Mouse (Mus musculus) lung, adult 2 months (tissue): ENCODE measurements at regions not wholly inside any gene's neighbourhood (a gene's known extent, or its start where the extent isn't known, plus 50 kb on each side); places are given as distances from the start of the nearest gene placed in this dataset.

Source experiments
- DNase-seq: peaks from one replicate; pipeline ENCODE4 v3.0.0; 2022
- H3K4me1 ChIP-seq: fragments of 200-500 bp; 2 replicates; pipeline ENCODE4 v1.6.1; 2011; ENCODE audit warnings: low read length; ENCODE audit not compliant: control insufficient read depth, insufficient read depth
- H3K4me3 ChIP-seq: fragments of 200-500 bp; replicated peaks from 2 replicates; pipeline ENCODE3; 2011; ENCODE audit warnings: low read depth, mild to moderate bottlenecking, control low read depth, low read length; ENCODE audit errors: extremely low read depth
- CTCF ChIP-seq: fragments of 200-500 bp; IDR thresholded peaks from 2 replicates; pipeline ENCODE4 v1.5.1; 2011; ENCODE audit warnings: mild to moderate bottlenecking, low read length, control low read depth; ENCODE audit not compliant: insufficient read depth
- POLR2A ChIP-seq: fragments of 200-500 bp; IDR thresholded peaks from 2 replicates; pipeline ENCODE4 v1.6.1; 2011; ENCODE audit warnings: low read depth, mild to moderate bottlenecking, control low read depth, low read length, borderline replicate concordance; ENCODE audit errors: extremely low read depth
- WGBS: fragments of 180-500 bp; shearing (Covaris S2); methylation state at CpG from one replicate; pipeline ENCODE4 v1.1.7; 2018; 5-methylcytosine and 5-hydroxymethylcytosine counted together

DNA sequence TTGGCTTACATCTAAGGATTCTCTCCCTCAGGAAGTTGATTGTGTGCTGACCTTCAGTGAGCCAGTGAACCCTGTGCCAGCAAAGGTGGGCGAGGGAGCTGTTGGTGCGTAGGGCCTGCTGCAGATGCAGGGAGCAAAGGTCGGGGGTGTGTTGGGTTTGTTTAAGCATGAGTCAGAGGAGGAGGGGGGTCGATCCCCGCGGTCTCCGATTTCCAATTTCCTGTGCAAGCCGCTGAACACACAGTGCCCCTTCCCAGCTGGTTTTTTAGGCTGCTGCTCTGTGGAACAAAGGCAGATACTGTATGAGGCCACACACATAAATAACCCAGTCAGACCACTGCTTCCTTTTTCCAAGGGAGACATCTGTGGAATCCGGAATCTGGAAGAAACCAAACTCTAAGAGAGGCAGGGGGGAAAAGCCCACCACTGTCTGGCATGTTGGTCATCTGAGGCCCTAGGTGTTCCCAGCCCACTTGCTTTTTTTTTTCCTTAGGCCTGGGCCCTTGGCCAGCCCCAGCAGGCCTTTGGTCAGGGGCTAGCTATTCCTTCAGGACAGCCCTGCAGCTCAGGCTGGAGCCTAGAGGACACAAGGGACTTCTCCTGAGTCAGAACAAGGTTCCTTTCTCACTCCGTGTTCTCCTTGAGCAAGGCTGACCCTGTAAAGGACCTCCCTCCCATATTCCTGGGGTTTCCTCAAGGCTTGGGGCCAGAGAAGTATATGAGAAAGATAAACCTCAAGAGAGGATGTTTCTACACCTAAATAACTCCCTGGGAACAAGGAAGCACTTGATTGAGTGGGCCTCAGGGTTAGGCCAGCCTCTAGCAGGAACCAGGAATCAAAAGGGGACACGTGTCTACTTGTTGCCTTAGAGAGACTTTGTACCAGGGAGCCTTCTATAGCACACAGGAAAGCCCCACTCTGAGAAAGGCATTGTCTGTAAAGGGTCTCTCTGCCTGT is 119.0 kb downstream of the Tomm20 start:
- TF ChIP-seq CTCF (no peak), POLR2A (no peak)
- 8% methylated on average over 11 of the region's 11 CpGs for WGBS
- DNase-seq, result peak; percentile 59
- Histone ChIP-seq H3K4me1 (peaks cover 38% of the 10 kb centered on the region), H3K4me3 (no peak overlapping the region)

DNA sequence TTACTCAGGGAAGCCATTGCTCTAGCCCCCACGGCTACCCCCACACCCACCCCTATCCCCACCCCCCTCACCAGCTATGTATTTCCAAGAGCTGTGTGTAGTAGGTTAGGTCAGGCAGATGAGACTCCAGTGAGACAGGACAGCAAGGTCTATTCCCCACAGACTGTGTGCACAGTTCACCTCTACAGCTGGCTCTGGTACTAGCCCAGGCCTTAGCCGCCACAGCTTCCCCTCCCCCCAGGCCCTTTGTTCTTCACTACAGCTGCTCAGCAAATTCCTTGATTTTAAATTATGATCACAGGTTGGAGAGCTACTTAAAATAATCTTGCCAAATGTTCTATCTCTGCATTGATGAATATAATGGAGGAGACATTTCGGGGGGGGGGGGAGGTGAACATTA is 119.8 kb downstream of the Tomm20 start:
- WGBS, result 37% methylated on average over 3 of the region's 3 CpGs
- no peak for DNase-seq
- TF ChIP-seq POLR2A (no peak), CTCF (no peak)
- Histone ChIP-seq H3K4me3 (no peak overlapping the region), H3K4me1 (peaks cover 36% of the 10 kb centered on the region)

DNA sequence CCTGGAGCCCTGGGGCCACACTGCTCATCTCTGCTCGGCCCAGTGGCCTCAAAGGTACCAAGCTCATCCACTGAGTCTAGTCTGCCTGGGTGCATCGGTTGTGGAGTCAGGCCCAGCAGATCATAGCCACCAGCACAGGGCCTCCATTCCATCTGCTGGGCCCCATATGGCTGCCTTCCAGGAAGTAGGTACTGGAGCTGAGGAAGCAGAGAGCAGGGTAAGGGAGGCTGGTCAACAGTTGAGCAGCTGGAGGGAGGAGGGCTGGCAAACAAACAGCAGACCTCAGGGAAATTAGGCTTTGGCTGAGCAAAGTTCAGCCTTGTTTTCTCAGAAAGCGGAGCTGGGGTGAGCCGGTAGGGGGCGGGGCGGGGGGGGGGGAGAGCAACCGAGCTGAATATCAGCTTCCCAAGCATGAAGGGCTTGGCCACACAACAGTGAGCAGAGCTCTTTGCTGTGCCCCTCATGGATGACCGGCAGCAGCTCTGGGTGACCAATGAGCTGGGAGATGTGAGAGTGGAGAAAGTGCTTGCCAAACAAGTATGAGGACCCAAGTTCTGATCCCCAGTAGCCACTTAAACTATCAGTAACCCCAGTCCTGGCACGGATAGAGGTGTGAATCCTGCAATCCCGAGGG is 121.0 kb downstream of the Tomm20 start:
- TF ChIP-seq POLR2A (no peak), CTCF (no peak)
- DNase-seq, result no peak
- no peak overlapping the region for H3K4me3 ChIP-seq
- peaks cover 26% of the 10 kb centered on the region for H3K4me1 ChIP-seq
- 40% methylated on average over 10 of the region's 10 CpGs for WGBS

DNA sequence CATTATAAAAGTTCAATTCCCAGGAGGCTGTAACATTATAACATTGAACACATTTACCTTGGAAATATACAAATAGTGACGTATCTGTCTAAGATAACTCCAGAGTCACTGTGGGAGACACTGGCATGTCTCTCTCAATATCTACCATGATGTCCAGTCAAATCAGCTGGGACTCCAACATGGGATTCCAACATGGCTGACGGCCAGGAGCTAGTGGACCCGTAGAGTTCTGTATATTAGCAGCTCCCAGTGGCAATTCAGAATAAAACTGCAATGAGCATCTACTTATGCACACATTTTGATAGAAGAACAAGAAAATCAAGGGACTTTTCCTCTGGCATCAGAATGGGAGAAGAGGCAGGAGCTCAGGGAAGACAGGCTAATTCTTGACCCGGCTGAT is 123.4 kb downstream of the Tomm20 start:
- TF ChIP-seq CTCF (no peak), POLR2A (no peak)
- peaks cover 17% of the 10 kb centered on the region for H3K4me1 ChIP-seq
- no peak for DNase-seq

DNA sequence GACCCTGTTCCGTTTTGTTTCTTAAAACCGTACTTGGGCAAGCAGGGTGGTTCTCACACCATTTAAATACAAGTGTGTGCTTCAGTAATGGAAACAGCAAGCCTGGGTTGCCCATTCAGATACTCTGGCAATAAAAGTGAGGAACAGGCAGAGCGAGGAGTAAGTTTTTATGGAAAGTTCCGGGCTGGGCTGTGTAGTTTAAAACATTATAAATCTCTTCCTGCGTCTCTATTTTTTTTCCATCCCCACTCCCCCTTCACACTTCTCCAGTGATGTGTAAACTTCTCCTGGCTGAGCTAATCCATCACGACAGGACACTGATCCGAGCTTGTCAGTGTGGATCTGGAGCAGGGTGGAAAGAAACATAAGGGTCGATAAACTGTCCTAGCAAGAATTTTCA is 124.4 kb downstream of the Tomm20 start:
- TF ChIP-seq POLR2A (no peak), CTCF (no peak)
- DNase-seq, result no peak
- Histone ChIP-seq H3K4me3 (no peak overlapping the region), H3K4me1 (peaks cover 8% of the 10 kb centered on the region)
- 46% methylated on average over 8 of the region's 8 CpGs for whole genome bisulfite sequencing

More for the DNA sequence above, 123.4 kb downstream of the Tomm20 start:
- H3K4me3 ChIP-seq, result no peak overlapping the region
- 96% methylated on average over 4 of the region's 4 CpGs for WGBS

- Histone ChIP-seq H3K4me1 (peaks cover 3% of the 10 kb centered on the region), H3K4me3 (no peak overlapping the region)
- 91% methylated on average over 2 of the region's 2 CpGs for WGBS
- no peak for DNase-seq
- TF ChIP-seq CTCF (no peak), POLR2A (no peak)
These were observed 125.1 kb downstream of the Tomm20 start for GRCm38 (mm10) chr8:126820502-126820901.

GRCm38 (mm10) chr8:126819261-126819660 is 126.4 kb downstream of the Tomm20 start:
- no peaks in the 10 kb centered on the region; the same call in 1 of the 2 replicates for H3K4me1 ChIP-seq

GRCm38 (mm10) chr8:126816155-126816554 is 129.5 kb downstream of the Tomm20 start:
- WGBS, result 67% methylated on average over 3 of the region's 3 CpGs
- no peak overlapping the region for H3K4me3 ChIP-seq
- DNase-seq, result no peak
- H3K4me1 ChIP-seq, result no peaks in the 10 kb centered on the region; the same call in 1 of the 2 replicates
- TF ChIP-seq CTCF, result no peak
- TF ChIP-seq POLR2A, result no peak

More at GRCm38 (mm10) chr8:126819261-126819660, 126.4 kb downstream of the Tomm20 start:
- 83% methylated on average over 3 of the region's 3 CpGs for WGBS
- no peak for DNase-seq
- TF ChIP-seq CTCF (no peak), POLR2A (no peak)
- no peak overlapping the region for H3K4me3 ChIP-seq

DNA sequence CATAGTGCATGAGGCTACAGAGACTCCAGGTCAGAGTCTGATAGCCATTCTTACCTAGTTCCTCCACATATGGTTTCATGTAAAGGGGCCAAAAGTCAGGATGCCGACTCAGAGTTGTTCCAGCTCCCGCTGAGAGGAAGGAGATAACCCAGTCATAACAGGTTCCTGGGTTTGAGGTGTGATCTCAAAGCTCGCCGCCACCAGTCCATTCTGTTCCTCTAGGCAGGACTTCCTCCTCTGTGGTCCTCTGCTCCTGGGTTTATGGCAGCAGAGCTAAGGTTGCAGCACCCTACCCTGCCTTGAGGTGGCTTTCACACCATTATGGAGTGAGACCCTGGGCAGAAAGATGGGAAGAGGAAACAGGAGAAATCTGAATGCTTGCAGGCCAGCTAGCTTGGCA is 131.2 kb downstream of the Tomm20 start:
- no peak for TF ChIP-seq CTCF
- no peak for TF ChIP-seq POLR2A
- 73% methylated on average over 4 of the region's 4 CpGs for WGBS
- Histone ChIP-seq H3K4me1 (no peaks in the 10 kb centered on the region), H3K4me3 (no peak overlapping the region)
- DNase-seq, result no peak
